Mouse (Mus musculus) liver, embryonic 13.5 days (tissue): Measurements from ENCODE around the gene Dnah6. TPM values are rescaled to one million over a fixed set of nuclear protein-coding genes. Genes with fewer than 3 reads are reported as not detected.

Experiments used
- ATAC-seq: fragments of 200-750 bp; cut with Nextera tagmentation; 2 replicates; pipeline ENCODE4 v1.8.0; 2017; ENCODE audit warnings: low read depth, mild to moderate bottlenecking, moderate number of reproducible peaks, moderate library complexity
- DNase-seq: peaks from one replicate; pipeline ENCODE4 v3.0.0; 2022
- H3K27ac ChIP-seq: fragments of 300-500 bp; sonication (generic); 2 replicates; pipeline ENCODE4 v1.5.1; 2015; ENCODE audit warnings: moderate library complexity, mild to moderate bottlenecking, inconsistent platforms
- H3K27me3 ChIP-seq: fragments of 300-500 bp; sonication (generic); 2 replicates; pipeline ENCODE4 v1.6.1; 2015; ENCODE audit warnings: mild to moderate bottlenecking, inconsistent platforms
- H3K36me3 ChIP-seq: fragments of 300-500 bp; sonication (generic); 2 replicates; pipeline ENCODE4 v1.6.1; 2015; ENCODE audit warnings: mild to moderate bottlenecking, inconsistent platforms
- H3K4me1 ChIP-seq: fragments of 300-500 bp; sonication (generic); replicated peaks from 2 replicates; pipeline ENCODE4 v1.6.1; 2015; ENCODE audit warnings: inconsistent platforms
- H3K4me2 ChIP-seq: fragments of 300-500 bp; sonication (generic); 2 replicates; pipeline ENCODE4 v1.6.1; 2015; ENCODE audit warnings: inconsistent platforms, mild to moderate bottlenecking, moderate library complexity
- H3K4me3 ChIP-seq: fragments of 300-500 bp; sonication (generic); replicated peaks from 2 replicates; pipeline ENCODE4 v1.5.1; 2015; ENCODE audit warnings: mild to moderate bottlenecking, inconsistent platforms
- H3K9ac ChIP-seq: fragments of 300-500 bp; sonication (generic); 2 replicates; pipeline ENCODE4 v1.6.1; 2015; ENCODE audit warnings: mild to moderate bottlenecking, inconsistent platforms
- H3K9me3 ChIP-seq: fragments of 300-500 bp; sonication (generic); replicated peaks from 2 replicates; pipeline ENCODE4 v1.6.1; 2016; ENCODE audit warnings: inconsistent platforms
- WGBS: fragments of 180-500 bp; shearing (Covaris S2); methylation state at CpG from one replicate; pipeline ENCODE4 v1.1.7; 2015; ENCODE audit not compliant: insufficient replicate concordance; 5-methylcytosine and 5-hydroxymethylcytosine counted together
- polyA plus RNA-seq: library from polyadenylated mRNA; unstranded; fragments of >200 nt; fragmentation: Nextera tagmentation; extraction: Ambion mirVana; gene quantifications from 2 replicates; pipeline ENCODE4 v1.2.1, GENCODE M21; 2015

The Dnah6 gene
- polyA plus RNA-seq: 0.01 TPM in 2 replicates

DNA sequence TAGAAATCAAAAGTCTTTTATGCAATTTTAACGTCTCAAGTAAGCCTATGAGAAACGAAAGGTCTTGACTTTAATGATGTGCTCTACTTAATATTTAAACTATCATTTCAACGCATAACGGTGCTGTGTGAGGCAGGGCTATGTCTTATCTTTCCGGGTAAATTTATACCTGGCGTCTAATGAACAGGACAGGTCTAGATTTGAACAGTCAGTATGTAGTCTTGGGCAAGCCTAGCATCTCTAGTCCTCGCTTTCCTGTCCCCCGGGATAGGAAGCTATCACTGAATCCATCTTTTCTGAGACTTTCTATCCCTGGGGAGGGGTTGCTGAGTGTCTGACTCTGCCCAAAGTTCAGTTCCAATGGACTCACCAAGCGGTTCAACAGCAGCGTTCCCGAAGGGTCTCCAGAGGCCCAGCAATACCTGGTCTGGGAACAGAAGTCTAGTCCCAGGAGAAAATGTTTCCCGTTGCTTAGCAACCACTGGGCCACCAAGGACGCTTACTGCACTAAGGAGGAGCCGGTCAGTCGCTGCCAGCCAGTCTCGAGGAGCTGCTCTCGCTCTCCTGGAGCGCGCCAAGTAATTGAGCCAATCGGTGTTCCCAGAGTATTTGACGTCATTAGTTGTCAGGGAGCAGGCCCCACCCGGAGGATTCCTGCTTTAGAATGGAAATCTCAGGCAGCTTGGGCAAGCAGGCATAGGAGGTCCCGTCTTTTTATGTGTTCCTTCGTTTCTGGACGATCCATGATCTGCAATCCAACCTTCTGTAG, at the start of gene Dnah6:
Dnah6 (minus strand) TSS at position 463 of the 769 bp plus-strand sequence.
- 0 out of 2 replicates have a peak within 1 kb of the TSS, but pooled peaks have one; percentile 30 for H3K9ac ChIP-seq
- no peaks in the 10 kb centered on the region for H3K27me3 ChIP-seq
- no peak within 1 kb of the TSS; the same call in 1 of the 2 replicates for H3K27ac ChIP-seq
- ATAC-seq (peak; percentile 94), DNase-seq (peak; percentile 77)
- no peaks in the 10 kb centered on the region for H3K36me3 ChIP-seq
- 40% methylated on average over 25 of the region's 25 CpGs for WGBS
- peak within 1 kb of the TSS; percentile 46 for H3K4me3 ChIP-seq
- no peaks in the 10 kb centered on the region for H3K9me3 ChIP-seq
- H3K4me1 ChIP-seq: 0 out of 2 replicates have a peak, but pooled peaks cover 5% of the 10 kb centered on the region
- H3K4me2 ChIP-seq: peak within 1 kb of the TSS; percentile 66

DNA sequence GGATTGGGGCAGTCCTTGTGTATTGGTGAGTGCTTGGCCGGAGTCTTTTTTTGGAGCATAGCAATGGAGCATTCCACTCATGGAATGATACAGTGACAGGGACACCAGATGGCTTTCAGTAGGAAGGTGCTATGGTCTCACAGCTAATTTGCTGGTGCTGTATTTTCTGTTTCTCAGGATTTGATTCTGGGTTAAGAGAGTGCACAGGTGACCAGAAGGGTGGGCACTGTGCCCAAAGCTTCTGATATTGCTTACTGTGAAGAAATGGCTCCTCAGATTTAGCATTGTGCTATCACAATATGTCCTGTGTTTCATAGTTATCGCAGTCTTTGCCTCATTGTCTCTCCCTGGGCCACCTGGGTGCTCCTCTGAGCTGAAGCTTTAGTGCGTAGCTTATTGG, 47.9 kb upstream of the Dnah6 start:
- ATAC-seq: no peak
- peaks cover 82% of the 10 kb centered on the region for H3K36me3 ChIP-seq
- WGBS: 84% methylated on average over 3 of the region's 3 CpGs

DNA sequence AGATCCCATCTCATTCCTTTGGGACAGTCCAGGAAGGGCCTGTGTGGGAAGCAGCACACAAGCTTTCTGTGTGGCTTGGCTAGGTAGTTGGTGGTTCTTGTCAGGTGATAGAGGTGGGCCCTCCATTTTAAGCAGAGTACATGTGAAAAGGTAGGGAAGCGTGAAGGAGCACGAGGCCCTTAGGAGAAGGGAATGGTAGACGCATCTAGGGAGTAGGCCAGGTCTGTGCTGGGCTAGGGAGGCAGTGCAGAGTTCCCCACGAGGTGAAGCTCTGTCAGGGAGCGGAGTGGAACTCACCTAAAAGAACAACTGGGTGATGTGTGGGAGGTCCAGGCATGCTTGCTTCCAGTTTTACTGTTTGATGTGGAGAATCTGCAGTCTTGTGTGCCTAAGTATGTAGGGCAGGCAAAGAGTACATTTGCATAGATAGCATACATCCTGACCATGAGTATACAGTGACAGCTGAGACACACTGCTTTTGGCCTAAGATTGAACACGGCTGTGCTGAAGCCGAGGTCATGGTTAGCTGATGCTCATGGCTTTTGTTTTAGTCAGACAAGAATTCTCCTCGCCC, 46.4 kb upstream of the Dnah6 start:
- Histone ChIP-seq H3K4me2 (no peak overlapping the region), H3K4me1 (no peaks in the 10 kb centered on the region), H3K27me3 (no peaks in the 10 kb centered on the region), H3K36me3 (peaks cover 81% of the 10 kb centered on the region), H3K4me3 (no peak overlapping the region), H3K9ac (no peak overlapping the region), H3K27ac (no peak overlapping the region), H3K9me3 (no peaks in the 10 kb centered on the region)
- 71% methylated on average over 8 of the region's 8 CpGs for WGBS
- ATAC-seq (no peak), DNase-seq (no peak)

More for the DNA sequence above, 47.9 kb upstream of the Dnah6 start:
- H3K4me3 ChIP-seq: no peak overlapping the region
- no peak overlapping the region for H3K9ac ChIP-seq
- DNase-seq: no peak
- H3K4me2 ChIP-seq: no peak overlapping the region
- H3K27ac ChIP-seq: no peak overlapping the region
- H3K9me3 ChIP-seq: no peaks in the 10 kb centered on the region
- no peaks in the 10 kb centered on the region for H3K4me1 ChIP-seq
- H3K27me3 ChIP-seq: no peaks in the 10 kb centered on the region

DNA sequence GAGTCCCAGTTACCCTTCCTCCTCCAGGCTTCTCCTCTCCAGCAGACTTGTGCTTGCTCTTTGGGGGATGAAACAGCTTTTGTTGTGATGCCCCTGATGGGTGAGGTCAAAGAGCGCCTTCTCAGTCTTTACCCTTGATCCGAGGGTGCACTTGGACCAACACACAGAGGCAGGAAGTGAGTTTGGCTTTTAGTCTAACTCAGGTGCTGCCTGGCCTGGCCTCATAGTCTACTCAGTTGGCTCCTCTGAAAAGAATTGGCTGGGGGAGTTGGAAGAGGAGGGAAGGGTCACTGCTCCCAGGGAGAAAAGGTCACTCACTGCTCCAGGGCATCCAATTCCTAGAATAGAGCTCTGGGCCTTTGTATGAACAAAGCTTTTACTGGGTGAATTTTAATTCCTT, 43.4 kb upstream of the Dnah6 start:
- Histone ChIP-seq H3K4me2 (no peak overlapping the region), H3K4me3 (no peak overlapping the region), H3K4me1 (no peaks in the 10 kb centered on the region), H3K36me3 (peaks cover 75% of the 10 kb centered on the region), H3K9me3 (no peaks in the 10 kb centered on the region), H3K9ac (no peak overlapping the region), H3K27ac (no peak overlapping the region), H3K27me3 (no peaks in the 10 kb centered on the region)
- no peak for ATAC-seq
- 80% methylated on average over 2 of the region's 2 CpGs for WGBS
- DNase-seq: no peak

DNA sequence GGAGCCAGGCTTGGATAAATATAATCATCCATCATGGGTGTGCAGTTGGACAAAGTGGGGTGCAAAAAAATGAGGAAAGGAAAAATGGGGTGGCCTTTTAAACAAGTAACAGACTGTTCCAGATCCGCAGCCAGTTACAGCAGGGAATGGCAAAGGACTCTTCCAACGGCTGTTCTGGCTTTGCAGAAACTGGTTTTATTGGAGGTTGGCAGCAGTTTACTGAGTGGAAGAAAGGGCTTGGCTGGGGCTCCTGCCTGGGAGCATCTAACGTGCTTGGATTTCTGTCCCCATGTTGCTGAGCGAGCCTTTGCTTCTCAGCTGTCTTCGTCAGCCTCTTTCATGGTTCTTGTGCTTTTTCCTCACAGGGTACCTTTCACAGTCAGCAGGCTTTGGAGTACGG, 38.7 kb upstream of the Dnah6 start:
- ATAC-seq (no peak), DNase-seq (no peak)
- no peak overlapping the region for H3K27ac ChIP-seq
- H3K4me3 ChIP-seq: no peak overlapping the region
- 79% methylated on average over 6 of the region's 6 CpGs for WGBS
- no peaks in the 10 kb centered on the region for H3K27me3 ChIP-seq
- H3K9me3 ChIP-seq: no peaks in the 10 kb centered on the region
- no peak overlapping the region for H3K9ac ChIP-seq
- H3K4me1 ChIP-seq: no peaks in the 10 kb centered on the region
- H3K4me2 ChIP-seq: no peak overlapping the region
- H3K36me3 ChIP-seq: peaks cover 66% of the 10 kb centered on the region

DNA sequence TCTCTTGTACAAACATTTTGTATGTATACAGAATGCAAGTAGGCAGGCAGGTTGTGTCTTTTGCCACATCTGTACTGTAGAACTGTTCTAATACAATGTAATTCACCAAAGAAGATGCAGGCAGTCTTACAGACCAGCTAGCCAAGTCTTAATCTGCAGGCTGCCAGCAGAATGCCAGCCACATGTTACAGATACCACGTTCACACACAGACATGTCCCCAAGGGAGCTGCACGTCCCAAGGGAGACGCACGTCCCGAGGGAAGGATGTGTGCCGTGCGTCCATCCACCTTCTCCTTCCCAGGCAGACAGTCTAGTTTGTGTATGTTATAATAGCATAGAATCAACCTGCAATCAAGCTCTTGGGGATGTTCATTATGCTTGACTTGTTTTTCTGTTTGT, 35.6 kb upstream of the Dnah6 start:
- Histone ChIP-seq H3K4me2 (no peak overlapping the region), H3K4me3 (no peak overlapping the region), H3K4me1 (peaks cover 29% of the 10 kb centered on the region), H3K36me3 (peaks cover 43% of the 10 kb centered on the region), H3K9ac (no peak overlapping the region), H3K27ac (no peak overlapping the region), H3K9me3 (no peaks in the 10 kb centered on the region), H3K27me3 (no peaks in the 10 kb centered on the region)
- ATAC-seq: no peak
- 82% methylated on average over 7 of the region's 7 CpGs for WGBS
- DNase-seq: no peak

DNA sequence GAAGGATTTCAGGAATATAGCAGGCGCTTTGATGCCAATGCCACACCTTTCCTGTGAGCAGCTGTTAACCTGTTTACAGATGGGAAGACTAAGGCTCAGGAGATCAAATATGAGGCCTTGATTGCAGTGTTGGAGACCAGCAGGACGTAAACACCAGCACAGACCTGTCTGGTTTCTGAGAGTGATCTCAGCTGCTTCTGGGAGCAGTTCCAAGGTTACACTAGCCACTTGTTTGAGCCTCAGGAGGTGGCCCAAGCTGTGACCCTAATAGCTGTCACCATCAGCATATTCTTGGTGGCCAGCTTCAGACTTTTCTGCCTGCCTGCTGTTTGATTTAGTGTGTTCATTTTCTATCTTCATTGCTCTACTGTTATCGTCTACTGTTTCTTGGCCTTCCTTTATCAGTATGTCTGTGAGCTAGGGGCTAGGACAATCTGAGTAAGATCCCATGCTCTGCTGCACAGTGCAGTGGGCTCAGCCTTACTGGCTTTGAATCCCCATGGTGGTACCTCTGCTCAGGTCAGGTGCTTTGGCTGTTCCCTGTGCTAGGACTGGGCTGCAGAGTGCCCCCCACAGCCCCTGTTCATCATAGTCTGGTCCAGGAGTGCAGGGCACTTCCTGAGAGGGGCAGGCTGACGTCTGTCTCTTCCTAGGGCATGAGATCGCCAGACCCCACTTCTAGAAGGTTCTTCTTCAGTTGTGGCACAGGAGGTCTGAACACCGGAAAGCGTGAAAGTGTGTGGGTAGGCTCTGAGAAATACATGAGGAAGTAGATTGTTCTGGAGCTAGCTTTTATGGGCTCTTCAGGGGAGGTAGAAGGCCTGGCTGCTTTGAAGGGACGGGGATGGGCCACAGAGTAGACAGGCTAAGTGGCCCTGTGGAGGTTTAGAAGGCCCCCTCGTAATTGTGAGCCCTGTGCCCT, 33.1 kb upstream of the Dnah6 start:
- no peak overlapping the region for H3K4me2 ChIP-seq
- peaks cover 38% of the 10 kb centered on the region for H3K4me1 ChIP-seq
- H3K9me3 ChIP-seq: no peaks in the 10 kb centered on the region
- peaks cover 28% of the 10 kb centered on the region for H3K36me3 ChIP-seq
- WGBS: 60% methylated on average over 9 of the region's 9 CpGs
- no peak for DNase-seq
- H3K27me3 ChIP-seq: no peaks in the 10 kb centered on the region
- peak; percentile 47 for ATAC-seq
- no peak overlapping the region for H3K27ac ChIP-seq
- H3K4me3 ChIP-seq: no peak overlapping the region
- no peak overlapping the region for H3K9ac ChIP-seq

DNA sequence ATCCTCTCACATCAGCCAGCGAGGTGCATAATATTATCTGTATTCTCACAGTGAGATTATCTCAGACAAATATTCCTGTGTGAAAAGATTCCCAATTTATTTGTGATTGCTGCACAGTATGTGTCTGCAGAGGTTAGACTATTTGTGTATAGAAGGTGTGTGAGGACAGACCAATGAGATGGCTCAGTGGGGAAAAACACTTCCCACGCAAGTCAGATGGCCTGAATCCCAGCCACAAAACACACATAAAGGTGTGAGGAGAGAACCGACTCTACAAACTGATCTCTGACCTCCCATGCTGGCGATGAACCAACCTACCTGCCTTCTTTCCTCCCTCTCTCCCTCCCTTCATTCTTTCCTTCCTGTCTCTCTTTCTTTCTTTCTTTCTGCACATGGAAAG, 32.1 kb upstream of the Dnah6 start:
- no peak for ATAC-seq
- Histone ChIP-seq H3K4me2 (no peak overlapping the region), H3K4me1 (peaks cover 44% of the 10 kb centered on the region), H3K27ac (0 out of 2 replicates have a peak overlapping the region, but pooled peaks have one; percentile 9), H3K9ac (no peak overlapping the region), H3K36me3 (peaks cover 22% of the 10 kb centered on the region), H3K27me3 (no peaks in the 10 kb centered on the region), H3K4me3 (no peak overlapping the region), H3K9me3 (no peaks in the 10 kb centered on the region)
- WGBS: 61% methylated on average over 4 of the region's 4 CpGs
- no peak for DNase-seq

DNA sequence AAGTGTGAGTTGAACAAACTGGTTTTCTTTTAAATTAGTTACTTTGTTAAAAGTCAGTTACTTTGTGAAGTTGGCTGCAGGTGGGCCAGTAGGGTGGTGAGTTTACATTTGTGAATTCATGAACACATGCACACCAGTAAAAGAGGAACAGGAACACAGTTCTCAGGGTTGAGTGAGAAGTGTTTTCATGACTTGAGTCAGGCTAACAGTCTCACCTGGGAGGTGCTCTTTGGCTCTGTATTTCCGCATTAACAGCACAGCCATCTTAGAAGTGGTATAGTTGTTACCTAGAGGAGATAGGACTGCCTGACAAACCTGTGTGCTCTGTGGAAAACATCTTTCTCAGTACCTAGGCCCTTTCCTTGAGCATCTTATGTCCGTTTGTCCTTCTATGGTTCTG, 31.6 kb upstream of the Dnah6 start:
- Histone ChIP-seq H3K4me1 (peaks cover 44% of the 10 kb centered on the region), H3K27ac (0 out of 2 replicates have a peak overlapping the region, but pooled peaks have one; percentile 9), H3K27me3 (no peaks in the 10 kb centered on the region), H3K4me2 (no peak overlapping the region), H3K9me3 (no peaks in the 10 kb centered on the region), H3K36me3 (peaks cover 18% of the 10 kb centered on the region), H3K4me3 (no peak overlapping the region), H3K9ac (no peak overlapping the region)
- no peak for ATAC-seq
- 56% methylated on average over 2 of the region's 2 CpGs for WGBS
- DNase-seq: no peak

DNA sequence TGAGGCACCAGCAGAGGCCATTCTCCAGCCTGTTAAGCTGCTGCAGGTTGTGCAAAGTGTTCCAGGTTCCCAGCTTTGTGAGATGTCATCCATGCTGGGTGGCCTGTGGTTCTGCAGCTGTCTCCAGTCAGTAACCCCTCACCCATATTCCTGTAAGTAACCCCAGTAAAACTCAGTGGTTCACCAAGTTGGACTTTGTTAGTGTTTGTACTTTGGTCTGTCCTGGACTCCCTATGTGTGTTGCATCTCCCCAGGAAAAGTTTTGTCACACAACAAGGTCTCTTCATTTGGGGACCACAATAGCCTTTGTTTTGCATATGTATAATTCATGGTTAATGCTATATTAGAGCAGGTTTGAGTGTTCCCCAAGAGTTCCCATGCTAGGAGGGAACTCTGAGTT, 30.9 kb upstream of the Dnah6 start:
- no peak overlapping the region for H3K27ac ChIP-seq
- no peaks in the 10 kb centered on the region for H3K27me3 ChIP-seq
- H3K4me1 ChIP-seq: peaks cover 47% of the 10 kb centered on the region
- ATAC-seq (no peak), DNase-seq (no peak)
- H3K4me3 ChIP-seq: no peak overlapping the region
- peaks cover 13% of the 10 kb centered on the region for H3K36me3 ChIP-seq
- H3K9ac ChIP-seq: no peak overlapping the region
- H3K9me3 ChIP-seq: no peaks in the 10 kb centered on the region
- no peak overlapping the region for H3K4me2 ChIP-seq

DNA sequence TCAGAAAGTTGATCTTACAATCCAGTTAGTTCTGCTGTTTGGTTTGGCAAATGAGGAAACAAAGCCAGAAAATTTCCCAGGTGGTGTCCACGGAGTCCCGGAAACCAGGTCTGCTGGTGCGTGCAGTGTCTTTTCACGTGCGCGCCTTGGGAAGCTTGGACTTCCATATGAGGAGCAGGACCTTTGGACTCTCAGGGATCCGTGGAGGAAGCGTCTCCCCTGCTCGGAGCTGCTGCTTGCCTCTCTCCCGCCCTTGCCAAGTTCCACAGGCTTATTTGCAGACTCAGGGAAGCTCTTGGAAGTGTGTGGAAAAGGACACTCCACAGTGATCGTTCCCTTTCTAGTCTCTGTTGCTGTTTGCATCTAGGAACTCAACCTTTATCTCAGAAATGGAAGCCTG, 29.9 kb upstream of the Dnah6 start:
- 86% methylated on average over 11 of the region's 11 CpGs for WGBS

More for the DNA sequence above, 29.9 kb upstream of the Dnah6 start:
- Histone ChIP-seq H3K4me3 (no peak overlapping the region), H3K4me1 (peaks cover 47% of the 10 kb centered on the region), H3K9me3 (no peaks in the 10 kb centered on the region), H3K36me3 (peaks cover 8% of the 10 kb centered on the region), H3K4me2 (no peak overlapping the region), H3K27ac (no peak overlapping the region), H3K9ac (no peak overlapping the region), H3K27me3 (no peaks in the 10 kb centered on the region)
- DNase-seq (no peak), ATAC-seq (no peak)
